ENCODE assay signal across 14 mouse cellular contexts in genomic region chr6:82735347-82735746, GRCm38 (mm10). TPM values are rescaled to one million over a fixed set of nuclear protein-coding genes. Genes with fewer than 3 reads are reported as not detected.
A peak's percentile ranks its signal among the peaks of the same experiment; 100 is the strongest.
DNase-seq lines count a peak whose midpoint lies in the region; ATAC-seq lines count a peak whose summit lies in the region.
"Had no signal": no experiment of that assay in that cellular context is flagged by ENCODE, and none has a peak within 500 bp of the region (broad histone marks: within the 10 kb centered on the region; RNA-seq: fewer than 3 reads in every experiment).

No protein-coding gene starts in this region.

- no peak overlapping the region for H3K4me3 ChIP-seq in hindbrain, embryonic 14.5 days (replicated peaks; ENCODE audit: low read length)
- no peak overlapping the region for H3K4me3 ChIP-seq in hindbrain, embryonic 16.5 days (ENCODE audit: low read length)
- H3K4me3 ChIP-seq in neural tube, embryonic 11.5 days (ENCODE audit: low read depth, low read length), result no peak overlapping the region
- H3K4me3 ChIP-seq: embryonic facial prominence, embryonic 15.5 days; lung, embryonic 15.5 days; myocyte had no signal

- DNase-seq in hindbrain, embryonic 14.5 days (ENCODE audit: low spot score), result peak; percentile 40
- peak; percentile 27 for DNase-seq in neural tube, embryonic 11.5 days (ENCODE audit: low spot score)
- no peak for DNase-seq in neural tube, embryonic 10.5 days (ENCODE audit: extremely low spot score, low spot score)
- peak; percentile 32 for DNase-seq in embryo, embryonic 11 days
- peak; percentile 36 for DNase-seq in retina, postnatal 1 day
- DNase-seq in heart, adult 8-10 months (ENCODE audit: low spot score), result no peak
- DNase-seq: heart, postnatal 4 days; spleen, adult 18-20 months; thymus, postnatal 25 days had no signal

- 88% methylated on average over 7 of the region's 7 CpGs for WGBS in hindbrain, embryonic 14.5 days
- WGBS in hindbrain, embryonic 16.5 days, result 83% methylated on average over 7 of the region's 7 CpGs
- WGBS in neural tube, embryonic 11.5 days, result 92% methylated on average over 7 of the region's 7 CpGs

- H3K9me3 ChIP-seq in hindbrain, embryonic 14.5 days (ENCODE audit: control insufficient read depth, low read length), result no peaks in the 10 kb centered on the region
- H3K9me3 ChIP-seq in hindbrain, embryonic 16.5 days (ENCODE audit: control insufficient read depth, low read length), result no peaks in the 10 kb centered on the region
- H3K9me3 ChIP-seq in neural tube, embryonic 11.5 days (ENCODE audit: control insufficient read depth, low read length), result no peaks in the 10 kb centered on the region
- H3K9me3 ChIP-seq: embryonic facial prominence, embryonic 15.5 days; lung, embryonic 15.5 days had no signal

- no peaks in the 10 kb centered on the region for H3K36me3 ChIP-seq in hindbrain, embryonic 14.5 days (replicated peaks; ENCODE audit: control insufficient read depth, insufficient read depth)
- H3K36me3 ChIP-seq in hindbrain, embryonic 16.5 days (ENCODE audit: control insufficient read depth, insufficient read depth, low read length), result no peaks in the 10 kb centered on the region
- H3K36me3 ChIP-seq in neural tube, embryonic 11.5 days (ENCODE audit: control insufficient read depth, insufficient read depth, low read length), result peaks cover 2% of the 10 kb centered on the region; the same call in 1 of the 2 replicates

- no peaks in the 10 kb centered on the region for H3K4me1 ChIP-seq in hindbrain, embryonic 14.5 days (replicated peaks; ENCODE audit: control insufficient read depth, insufficient read depth, low read length)
- H3K4me1 ChIP-seq in hindbrain, embryonic 16.5 days (ENCODE audit: control insufficient read depth, insufficient read depth, low read depth, low read length), result no peaks in the 10 kb centered on the region
- H3K4me1 ChIP-seq in neural tube, embryonic 11.5 days (ENCODE audit: control insufficient read depth, insufficient read depth, low read length), result no peaks in the 10 kb centered on the region

- no peak for ATAC-seq in hindbrain, embryonic 14.5 days (ENCODE audit: low FRiP score)
- no peak for ATAC-seq in hindbrain, embryonic 16.5 days
- ATAC-seq in neural tube, embryonic 11.5 days (ENCODE audit: insufficient read depth, low FRiP score, low TSS enrichment), result no peak
- ATAC-seq in activated CD4-positive, CD25-positive, alpha-beta regulatory T cell, adult 4 months, result no peak

- H3K27me3 ChIP-seq in hindbrain, embryonic 14.5 days (ENCODE audit: control insufficient read depth, insufficient read depth, low read length), result no peaks in the 10 kb centered on the region
- H3K27me3 ChIP-seq in hindbrain, embryonic 16.5 days (replicated peaks; ENCODE audit: control insufficient read depth, insufficient read depth, low read length), result no peaks in the 10 kb centered on the region; the same call in 1 of the 2 replicates
- no peaks in the 10 kb centered on the region for H3K27me3 ChIP-seq in neural tube, embryonic 11.5 days (ENCODE audit: control insufficient read depth, insufficient read depth, low read length)
- H3K27me3 ChIP-seq: embryonic facial prominence, embryonic 15.5 days; lung, embryonic 15.5 days had no signal

- no peak overlapping the region for H3K9ac ChIP-seq in hindbrain, embryonic 14.5 days
- no peak overlapping the region for H3K9ac ChIP-seq in hindbrain, embryonic 16.5 days (ENCODE audit: low read depth, low read length)
- no peak overlapping the region for H3K9ac ChIP-seq in neural tube, embryonic 11.5 days (ENCODE audit: low read length)
- H3K9ac ChIP-seq: embryonic facial prominence, embryonic 15.5 days; lung, embryonic 15.5 days had no signal

- H3K4me2 ChIP-seq in hindbrain, embryonic 14.5 days (replicated peaks), result no peak overlapping the region
- H3K4me2 ChIP-seq in hindbrain, embryonic 16.5 days (ENCODE audit: low read length), result no peak overlapping the region
- H3K4me2 ChIP-seq in neural tube, embryonic 11.5 days (ENCODE audit: low read depth), result no peak overlapping the region
- H3K4me2 ChIP-seq: embryonic facial prominence, embryonic 15.5 days; lung, embryonic 15.5 days had no signal

- no peak overlapping the region for H3K27ac ChIP-seq in hindbrain, embryonic 14.5 days
- no peak overlapping the region for H3K27ac ChIP-seq in hindbrain, embryonic 16.5 days (ENCODE audit: low read depth, low read length)
- no peak overlapping the region for H3K27ac ChIP-seq in neural tube, embryonic 11.5 days (ENCODE audit: low read depth, low read length)
- H3K27ac ChIP-seq: embryonic facial prominence, embryonic 15.5 days; lung, embryonic 15.5 days had no signal

RNA-seq across cellular contexts. Expression of gene Pole4, which starts 30.2 kb away (rescaled TPM):
- 145 and 157 TPM in 2 replicates for polyA plus RNA-seq in hindbrain, embryonic 14.5 days (2014; fragmentation: Nextera tagmentation; extraction: Ambion mirVana)
- 124 and 141 TPM in 2 replicates for polyA plus RNA-seq in hindbrain, embryonic 16.5 days (2015; fragmentation: Nextera tagmentation; extraction: Ambion mirVana)
- 102 and 104 TPM in 2 replicates for polyA plus RNA-seq in neural tube, embryonic 11.5 days (2014; fragmentation: Nextera tagmentation; extraction: Ambion mirVana)
- polyA plus RNA-seq in activated CD4-positive, CD25-positive, alpha-beta regulatory T cell, adult 4 months (2017; shearing (Covaris generic)), result 10 to 100 TPM; 67.9 to 73.6 TPM
- total RNA-seq in heart, adult 8-10 months (2022), result 10 to 100 TPM; 15.0 to 19.2 (median 17.6) TPM

RNA-seq across cellular contexts. Expression of gene Hk2, which starts 38.9 kb away (rescaled TPM):
- 2.4 and 3.4 TPM in 2 replicates for polyA plus RNA-seq in hindbrain, embryonic 14.5 days (2014; fragmentation: Nextera tagmentation; extraction: Ambion mirVana)
- polyA plus RNA-seq in hindbrain, embryonic 16.5 days (2015; fragmentation: Nextera tagmentation; extraction: Ambion mirVana), result 3.4 and 4.4 TPM in 2 replicates
- 15.6 and 19.3 TPM in 2 replicates for polyA plus RNA-seq in neural tube, embryonic 11.5 days (2014; fragmentation: Nextera tagmentation; extraction: Ambion mirVana)
- 1 to 10 TPM; 5.0 to 6.4 TPM for polyA plus RNA-seq in activated CD4-positive, CD25-positive, alpha-beta regulatory T cell, adult 4 months (2017; shearing (Covaris generic))
- total RNA-seq in heart, adult 8-10 months (2022), result 100 to 1,000 TPM; 393 to 406 (median 396) TPM

Comparison
In these comparisons a context has a peak if more than half of its experiments do, and no peak if none do; other contexts are left out.
1. DNase-seq: peak in hindbrain, embryonic 14.5 days (single experiment), neural tube, embryonic 11.5 days (single experiment), embryo, embryonic 11 days (single experiment) and retina, postnatal 1 day (single experiment); none in neural tube, embryonic 10.5 days (single experiment) and heart, adult 8-10 months (single experiment).